Mouse (Mus musculus): Measurements from ENCODE around the gene Tmem119.
"Not testable (repeated sequence)": the region's sequence is repeated elsewhere in the genome, so short reads cannot be mapped to it uniquely, and the experiment has no call there.

Gene Tmem119

GRCm38 (mm10) chr5:113789075-113789788 lies 11.1 kb downstream of the Tmem119 start:
- DNase-seq (ENCODE audit: low spot score in 2 of 2) = no peak

- no peak for DNase-seq (ENCODE audit: low spot score in 2 of 2)
These were observed 11.7 kb downstream of the Tmem119 start for GRCm38 (mm10) chr5:113788645-113789044.

DNA sequence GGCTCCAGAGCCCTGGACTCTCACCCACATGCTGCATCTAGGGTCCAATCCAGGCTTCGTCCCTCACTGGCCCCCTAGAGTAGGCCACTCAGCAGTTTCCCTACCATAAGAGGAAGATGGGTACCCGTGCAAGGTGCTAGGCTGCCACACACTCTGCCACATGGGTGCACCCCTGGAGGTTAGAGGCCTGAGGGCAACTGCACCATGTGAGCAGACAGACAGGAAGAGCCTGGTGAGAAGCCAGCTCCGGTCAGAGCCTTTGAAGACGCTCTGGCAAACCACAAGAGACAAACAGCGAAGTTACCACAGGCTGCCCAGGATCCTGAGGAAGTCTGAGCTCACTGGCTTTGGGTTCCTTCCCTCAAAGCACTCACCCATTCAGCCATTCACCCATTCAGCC lies 13.3 kb downstream of the Tmem119 start:
- DNase-seq (ENCODE audit: low spot score in 2 of 2) = no peak

- DNase-seq (ENCODE audit: low spot score in 2 of 2) = not testable (repeated sequence)
These were observed 16.2 kb downstream of the Tmem119 start for GRCm38 (mm10) chr5:113784104-113784503.

GRCm38 (mm10) chr5:113783581-113784001 lies 16.7 kb downstream of the Tmem119 start:
- DNase-seq (ENCODE audit: low spot score in 2 of 2) = peak; percentile 39 to 59

GRCm38 (mm10) chr5:113782624-113783023 lies 17.7 kb downstream of the Tmem119 start:
- no peak for DNase-seq (ENCODE audit: low spot score in 2 of 2)

- no peak for DNase-seq (ENCODE audit: low spot score in 2 of 2)
These were observed 18.4 kb downstream of the Tmem119 start for GRCm38 (mm10) chr5:113781875-113782274.

DNA sequence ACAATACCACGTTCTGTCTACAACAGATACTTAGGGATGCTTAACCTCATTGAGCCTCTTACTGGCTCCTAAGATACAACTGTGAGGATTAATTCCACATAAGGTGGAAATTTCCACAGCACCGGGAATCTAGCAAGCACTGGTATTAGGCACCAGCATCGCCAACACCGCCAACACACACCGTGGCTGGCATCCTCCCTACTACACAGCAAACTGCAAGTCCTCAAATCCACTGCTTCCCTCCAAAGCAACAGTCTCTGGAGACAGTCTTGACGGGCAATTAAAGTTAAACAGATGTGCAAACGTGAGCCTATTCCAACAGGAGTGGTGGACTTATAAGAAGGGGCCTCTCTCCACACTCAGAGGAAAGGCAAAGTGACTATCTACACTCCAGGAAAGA lies 19.1 kb downstream of the Tmem119 start:
- no peak for DNase-seq (ENCODE audit: low spot score in 2 of 2)

- no peak for DNase-seq (ENCODE audit: low spot score in 2 of 2)
These were observed 19.6 kb downstream of the Tmem119 start for GRCm38 (mm10) chr5:113780763-113781162.

DNA sequence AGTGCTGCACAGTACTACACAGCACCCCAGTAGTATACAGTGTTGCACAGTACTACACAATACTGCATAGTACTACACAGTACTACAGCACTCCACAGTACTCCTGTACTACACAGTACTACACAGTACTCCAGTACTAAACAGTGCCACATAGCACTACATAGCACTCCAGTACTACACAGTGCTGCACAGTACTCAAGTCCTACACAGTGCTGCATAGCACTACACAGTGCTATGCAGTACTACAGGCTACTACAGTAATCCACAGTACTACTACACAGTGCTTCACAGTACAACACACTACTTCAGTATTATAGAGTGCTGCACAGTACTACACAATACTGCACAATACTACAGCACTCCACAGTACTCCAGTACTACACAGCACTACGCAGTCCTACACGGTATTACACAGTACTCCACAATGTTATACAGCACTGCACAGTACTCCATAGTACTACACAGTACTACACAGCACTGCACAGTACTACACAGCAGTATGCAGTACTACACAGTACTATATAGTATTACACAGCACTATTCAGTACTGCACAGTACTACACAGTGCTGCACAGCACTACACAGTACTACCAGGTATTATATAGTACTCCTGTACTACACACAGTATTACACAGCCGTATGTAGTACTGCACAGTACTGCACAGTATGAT lies 20.1 kb downstream of the Tmem119 start:
- no peak for DNase-seq (ENCODE audit: low spot score in 2 of 2)

- no peak for DNase-seq (ENCODE audit: low spot score in 2 of 2)
These were observed 20.7 kb downstream of the Tmem119 start for GRCm38 (mm10) chr5:113779569-113779968.

DNA sequence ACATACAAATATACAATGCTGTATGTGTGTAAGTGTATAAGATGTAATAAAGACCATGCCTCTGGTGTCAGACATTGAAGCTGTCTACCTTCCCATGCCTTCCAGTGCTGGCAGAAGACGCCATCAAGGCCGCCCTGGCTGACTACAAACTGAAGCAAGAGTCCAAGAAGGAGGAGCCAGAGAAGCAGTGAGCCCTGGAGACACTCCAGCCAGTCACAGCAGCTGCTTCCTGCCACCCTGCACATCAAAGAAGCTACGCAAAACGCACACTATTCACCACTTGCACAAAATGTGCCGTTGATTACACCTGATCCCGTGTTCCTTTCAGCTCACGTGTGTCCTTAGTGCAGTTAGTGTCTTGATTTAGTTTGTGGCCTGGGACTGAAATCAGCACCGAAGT lies 22.6 kb downstream of the Tmem119 start:
- DNase-seq (ENCODE audit: low spot score in 2 of 2) = not testable (repeated sequence)

GRCm38 (mm10) chr5:113776896-113777226 lies 23.5 kb downstream of the Tmem119 start:
- no peak for DNase-seq (ENCODE audit: low spot score in 2 of 2)

DNA sequence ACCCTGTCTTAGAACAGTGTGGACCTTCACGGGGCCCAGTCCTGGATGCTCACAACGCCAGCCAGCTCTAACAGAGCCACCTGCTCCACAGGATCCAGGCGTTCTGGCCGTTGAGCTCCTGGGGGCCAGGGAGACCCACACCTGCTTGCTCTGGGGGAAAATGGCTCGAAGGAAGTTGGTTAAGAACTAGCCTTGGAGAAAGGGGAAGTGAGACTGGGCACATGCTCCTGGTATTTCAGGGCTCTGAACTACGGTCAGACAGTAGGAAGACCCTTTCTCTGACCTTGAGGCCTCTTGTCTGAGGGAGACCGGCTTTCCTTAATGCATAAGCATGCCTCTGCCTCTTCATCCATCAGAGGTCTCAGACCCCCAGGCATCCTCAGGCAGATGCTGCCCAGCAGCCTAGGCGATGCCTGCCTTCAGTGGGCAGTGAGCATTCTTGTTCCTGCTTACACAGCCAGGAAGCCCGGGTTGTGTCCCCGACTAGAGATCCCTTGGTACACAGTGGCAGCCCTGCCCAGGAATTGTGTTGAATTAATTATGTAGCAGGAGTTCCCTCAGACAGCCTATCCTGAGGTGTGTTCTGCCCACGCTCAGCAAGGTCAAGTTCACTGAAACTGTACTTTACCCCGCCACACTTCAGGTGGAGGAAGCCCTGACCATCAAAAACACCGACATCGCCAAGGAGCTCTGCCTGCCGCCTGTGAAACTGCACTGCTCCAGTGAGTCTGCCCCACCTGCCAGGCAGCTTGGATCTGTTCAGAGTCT lies 24.0 kb downstream of the Tmem119 start:
- DNase-seq (ENCODE audit: low spot score in 2 of 2) = no peak

DNA sequence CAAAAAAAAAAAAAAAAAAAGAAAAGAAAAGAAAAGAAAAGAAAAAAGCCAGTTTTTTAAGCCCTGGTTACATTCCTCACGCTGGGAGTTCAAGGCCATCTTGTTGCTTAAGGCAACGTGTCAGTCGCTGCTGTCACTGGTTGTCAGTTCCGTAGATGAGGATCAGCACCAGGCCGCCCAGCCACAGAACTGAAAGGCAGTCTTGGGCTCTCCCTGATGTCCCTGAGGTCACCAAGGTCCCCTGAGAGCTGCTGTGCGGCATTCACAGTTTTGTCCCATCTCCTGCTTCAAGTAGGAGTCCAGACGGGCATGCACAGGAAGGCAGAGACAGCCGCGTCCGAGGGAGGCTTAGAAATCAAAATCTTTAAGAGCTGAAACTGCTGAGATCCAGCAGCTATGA lies 24.7 kb downstream of the Tmem119 start:
- no peak for DNase-seq (ENCODE audit: low spot score in 2 of 2)

- peak; percentile 72 to 77 for DNase-seq (ENCODE audit: low spot score in 2 of 2)
These were observed 26.7 kb downstream of the Tmem119 start for GRCm38 (mm10) chr5:113773664-113774063.

GRCm38 (mm10) chr5:113772905-113773519 lies 27.3 kb downstream of the Tmem119 start:
- DNase-seq (ENCODE audit: low spot score in 2 of 2) = peak in 1 of 2 experiments; percentile 28

DNA sequence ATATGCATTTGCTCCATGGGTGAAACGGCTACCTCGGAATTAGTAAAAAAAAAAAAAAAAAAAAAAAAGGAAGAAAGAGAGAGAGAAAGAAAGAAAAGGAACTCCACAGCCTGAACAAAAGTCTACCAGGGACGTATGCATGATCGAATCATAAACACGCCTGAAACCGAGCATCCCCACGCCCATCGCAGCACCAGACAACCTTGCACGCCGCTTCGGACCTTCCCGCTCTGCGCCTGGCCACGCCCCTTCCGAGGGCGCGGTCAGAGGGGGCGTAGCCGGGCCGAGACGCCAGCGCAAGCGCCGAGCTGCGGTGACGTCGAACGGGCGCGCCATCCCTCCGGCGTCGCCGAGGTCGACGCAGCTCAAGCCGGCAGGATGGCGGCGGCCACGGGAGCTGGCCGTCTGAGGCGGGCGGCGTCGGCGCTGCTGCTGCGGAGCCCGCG lies 27.8 kb downstream of the Tmem119 start, which contains the start of the genes Sart3 and Iscu:
Sart3 (minus strand) TSS at position 61 of the 446 bp plus-strand sequence.
Iscu (plus strand) TSS at position 299 of the 446 bp plus-strand sequence.
- DNase-seq (ENCODE audit: low spot score in 2 of 2) = peak; percentile 84 to 91

GRCm38 (mm10) chr5:113771213-113772162 lies 28.8 kb downstream of the Tmem119 start:
- DNase-seq (ENCODE audit: low spot score in 2 of 2) = peak; percentile 80 to 82

- peak in 1 of 2 experiments; percentile 39 for DNase-seq (ENCODE audit: low spot score in 2 of 2)
These were observed 31.5 kb downstream of the Tmem119 start for GRCm38 (mm10) chr5:113768806-113769205.

Measured in right cerebral cortex, postnatal 36 days (tissue).